Mouse (Mus musculus) megakaryocyte progenitor cell, adult 5-6 weeks (primary cell): ENCODE measurements around the gene Olfr345. TPM values are rescaled to one million over a fixed set of nuclear protein-coding genes. Genes with fewer than 3 reads are reported as not detected.

Experiments
- ATAC-seq: replicated peaks from 2 replicates; pipeline ENCODE4 v1.8.0; 2016; ENCODE audit warnings: mild to moderate bottlenecking, moderate TSS enrichment, inconsistent platforms; ENCODE audit not compliant: poor library complexity
- total RNA-seq, 2 experiments: library from RNA; stranded (forward) in 1 of 2; stranded (reverse) in 1 of 2; fragments of 157-497, 149-512 nt in 1 of 2; fragments of 200-1000 nt in 1 of 2; gene quantifications; 2 replicates each; pipeline versions ENCODE4 v1.2.3 to v1.2.4; 2015 to 2017

Olfr345 gene
- not detected in 2 replicates for total RNA-seq (2015)
- not detected in 2 replicates for total RNA-seq (2017)

DNA sequence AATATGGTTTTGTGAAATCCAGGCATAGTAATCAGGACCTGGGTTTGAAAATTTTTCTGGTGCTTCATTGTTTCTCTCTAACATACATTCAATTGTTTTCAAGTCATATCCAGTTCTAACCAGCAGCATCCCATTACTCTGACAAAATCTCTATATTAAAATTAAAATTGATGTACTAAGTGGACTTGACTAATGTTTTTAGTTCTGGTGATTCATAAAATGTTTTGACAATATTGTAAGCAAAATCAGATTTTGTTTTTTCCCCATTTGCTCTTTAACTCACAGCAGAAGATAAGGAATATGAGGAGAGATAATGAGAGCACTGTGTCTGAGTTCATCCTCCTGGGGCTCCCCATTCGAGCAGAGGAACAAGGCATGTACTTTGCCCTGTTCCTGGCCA, at the start of gene Olfr345:
TSS of gene Olfr345 (plus strand) at position 301 of the 400 bp plus-strand sequence.
- no peak for ATAC-seq

DNA sequence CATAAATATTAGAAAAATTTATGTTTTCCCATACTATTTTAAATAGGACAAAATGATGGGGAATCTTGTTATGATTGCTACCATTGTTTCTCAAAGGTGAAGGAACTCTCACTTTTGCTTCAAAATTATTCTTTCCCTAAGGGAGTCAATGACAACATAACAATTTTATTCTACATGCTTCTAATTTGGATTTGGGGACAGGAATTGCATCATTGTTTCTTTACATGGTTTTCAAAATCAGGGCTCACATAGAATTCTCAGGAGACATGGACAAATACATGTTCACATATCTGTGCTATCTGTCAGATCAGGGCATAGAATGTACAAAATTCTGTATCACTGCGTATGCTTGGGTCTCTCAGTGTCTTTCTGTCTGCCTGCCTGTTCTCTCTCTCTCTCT, 45.6 kb downstream of the Olfr345 start, which contains the start of gene Olfr346:
TSS of gene Olfr346 (plus strand) at position 301 of the 400 bp plus-strand sequence.
- no peak for ATAC-seq

Other genes with a start within 250 kb of the Olfr345 start
- gene Olfr339, start 221.1 kb upstream of the Olfr345 start, total RNA-seq (2015), result not detected in 2 replicates
- gene Olfr339, start 221.1 kb upstream of the Olfr345 start, total RNA-seq (2017), result not detected in 2 replicates
- gene Olfr340, start 187.5 kb upstream of the Olfr345 start, total RNA-seq (2015), result not detected in 2 replicates
- not detected in 2 replicates for gene Olfr340, start 187.5 kb upstream of the Olfr345 start, total RNA-seq (2017)
- not detected in 2 replicates for gene Olfr341, start 157.6 kb upstream of the Olfr345 start, total RNA-seq (2015)
- gene Olfr341, start 157.6 kb upstream of the Olfr345 start, total RNA-seq (2017), result not detected in 2 replicates
- gene Olfr342, start 115.0 kb upstream of the Olfr345 start, total RNA-seq (2015), result not detected in 2 replicates
- not detected in 2 replicates for gene Olfr342, start 115.0 kb upstream of the Olfr345 start, total RNA-seq (2017)
- not detected in 2 replicates for gene Olfr344, start 73.4 kb upstream of the Olfr345 start, total RNA-seq (2015)
- gene Olfr344, start 73.4 kb upstream of the Olfr345 start, total RNA-seq (2017), result not detected in 2 replicates
- gene Olfr346, start 45.7 kb downstream of the Olfr345 start, total RNA-seq (2015), result not detected in 2 replicates
- gene Olfr346, start 45.7 kb downstream of the Olfr345 start, total RNA-seq (2017), result not detected in 2 replicates
- not detected in 2 replicates for gene Olfr347, start 91.9 kb downstream of the Olfr345 start, total RNA-seq (2015)
- not detected in 2 replicates for gene Olfr347, start 91.9 kb downstream of the Olfr345 start, total RNA-seq (2017)
- not detected in 2 replicates for gene Olfr348, start 144.2 kb downstream of the Olfr345 start, total RNA-seq (2015)
- gene Olfr348, start 144.2 kb downstream of the Olfr345 start, total RNA-seq (2017), result not detected in 2 replicates
- gene Olfr50, start 150.5 kb downstream of the Olfr345 start, total RNA-seq (2015), result not detected in 2 replicates
- gene Olfr50, start 150.5 kb downstream of the Olfr345 start, total RNA-seq (2017), result not detected in 2 replicates
- not detected in 2 replicates for gene Olfr3, start 177.0 kb downstream of the Olfr345 start, total RNA-seq (2015)
- gene Olfr3, start 177.0 kb downstream of the Olfr345 start, total RNA-seq (2017), result not detected in 2 replicates
- gene Olfr350, start 206.3 kb downstream of the Olfr345 start, total RNA-seq (2015), result not detected in 2 replicates
- gene Olfr350, start 206.3 kb downstream of the Olfr345 start, total RNA-seq (2017), result not detected in 2 replicates
- not detected in 2 replicates for gene Olfr351, start 222.6 kb downstream of the Olfr345 start, total RNA-seq (2015)
- gene Olfr351, start 222.6 kb downstream of the Olfr345 start, total RNA-seq (2017), result not detected in 2 replicates
- gene Olfr352, start 228.4 kb downstream of the Olfr345 start, total RNA-seq (2015), result not detected in 2 replicates
- gene Olfr352, start 228.4 kb downstream of the Olfr345 start, total RNA-seq (2017), result not detected in 2 replicates